Mouse (Mus musculus) MEL (cell line): Measurements from ENCODE around the gene Unc13b. TPM values are rescaled to one million over a fixed set of nuclear protein-coding genes. Genes with fewer than 3 reads are reported as not detected.

ENCODE experiments used
- DNase-seq: peaks from one replicate; pipeline ENCODE4 v3.0.0; 2011; ENCODE audit warnings: low read depth, low spot score
- H3K27ac ChIP-seq: 2 replicates; pipeline ENCODE4 v1.5.1; 2012; ENCODE audit warnings: low read depth, mild to moderate bottlenecking, control low read depth, low read length, moderate library complexity; ENCODE audit not compliant: control insufficient read depth
- H3K27me3 ChIP-seq, 2 experiments: fragments of 150-350 bp in 1 of 2; sonication (generic) in 1 of 2; 2 replicates each; pipeline ENCODE4 v1.6.1; 2012; ENCODE audit warnings: low read length in 2 of 2, mild to moderate bottlenecking in 2 of 2, improper control_type of control experiment in 1 of 2, moderate library complexity in 1 of 2; ENCODE audit not compliant: insufficient read depth in 2 of 2, control insufficient read depth in 1 of 2
- H3K36me3 ChIP-seq, 2 experiments: 2 replicates each; pipeline ENCODE4 v1.6.1; 2012 to 2014; ENCODE audit warnings: low read length in 2 of 2, improper control_type of control experiment in 1 of 2, inconsistent platforms in 1 of 2, mild to moderate bottlenecking in 1 of 2; ENCODE audit not compliant: insufficient read depth in 2 of 2, control insufficient read depth in 1 of 2
- H3K4me1 ChIP-seq, 2 experiments: fragments of 150-350 bp in 1 of 2; sonication (generic) in 1 of 2; 2 replicates each; pipeline ENCODE4 v1.6.1; 2012; ENCODE audit warnings: low read length in 2 of 2, improper control_type of control experiment in 1 of 2, mild to moderate bottlenecking in 1 of 2; ENCODE audit not compliant: insufficient read depth in 2 of 2, control insufficient read depth in 1 of 2
- H3K4me3 ChIP-seq, 2 experiments: fragments of 150-350 bp in 1 of 2; sonication (generic) in 1 of 2; 2 replicates each; pipeline ENCODE4 v1.5.1; 2012; ENCODE audit warnings: low read depth in 2 of 2, low read length in 2 of 2, mild to moderate bottlenecking in 2 of 2, moderate library complexity in 2 of 2, control low read depth in 1 of 2, improper control_type of control experiment in 1 of 2; ENCODE audit not compliant: control insufficient read depth in 1 of 2, insufficient read depth in 1 of 2
- H3K79me2 ChIP-seq: 2 replicates; pipeline ENCODE4 v1.6.1; 2012; ENCODE audit warnings: mild to moderate bottlenecking, low read length, moderate library complexity; ENCODE audit not compliant: control insufficient read depth, poor library complexity, insufficient read depth
- H3K9ac ChIP-seq: 2 replicates; pipeline ENCODE4 v1.6.1; 2012; ENCODE audit warnings: low read depth, mild to moderate bottlenecking, control low read depth, low read length, moderate library complexity; ENCODE audit not compliant: control insufficient read depth, poor library complexity, severe bottlenecking
- H3K9me3 ChIP-seq: fragments of 150-350 bp; sonication (generic); replicated peaks from 2 replicates; pipeline ENCODE4 v1.6.1; 2012; ENCODE audit warnings: mild to moderate bottlenecking, low read length, improper control_type of control experiment, moderate library complexity; ENCODE audit not compliant: insufficient read depth
- BHLHE40 ChIP-seq: IDR thresholded peaks from 2 replicates; pipeline ENCODE4 v1.6.1; 2012; ENCODE audit warnings: low read depth, mild to moderate bottlenecking, inconsistent platforms, low read length, improper control_type of control experiment, borderline replicate concordance
- CHD1 ChIP-seq: IDR thresholded peaks from 2 replicates; pipeline ENCODE4 v1.6.1; 2012; ENCODE audit warnings: low read depth, mild to moderate bottlenecking, inconsistent platforms, low read length, improper control_type of control experiment
- CHD2 ChIP-seq: IDR thresholded peaks from 2 replicates; pipeline ENCODE4 v1.6.1; 2011; ENCODE audit warnings: low read length, improper control_type of control experiment
- CTCF ChIP-seq, 3 experiments: IDR thresholded peaks in 2 of 3; conservative IDR thresholded peaks in 1 of 3; 2 replicates each; pipeline ENCODE4 v1.5.1; 2011 to 2012; ENCODE audit warnings: low read length in 3 of 3, low read depth in 2 of 3, mild to moderate bottlenecking in 2 of 3, improper control_type of control experiment in 1 of 3, inconsistent platforms in 1 of 3, mixed read lengths in 1 of 3, moderate library complexity in 1 of 3; ENCODE audit not compliant: control insufficient read depth in 1 of 3, insufficient read depth in 1 of 3, poor library complexity in 1 of 3, severe bottlenecking in 1 of 3
- E2F4 ChIP-seq: IDR thresholded peaks from 2 replicates; pipeline ENCODE4 v1.6.1; 2011; ENCODE audit warnings: low read depth, low read length, improper control_type of control experiment, borderline replicate concordance
- EP300 ChIP-seq, 2 experiments: IDR thresholded peaks; 2 replicates each; pipeline ENCODE4 v1.6.1; 2011; ENCODE audit warnings: improper control_type of control experiment in 2 of 2, low read length in 2 of 2, low read depth in 1 of 2, mild to moderate bottlenecking in 1 of 2
- ETS1 ChIP-seq: IDR thresholded peaks from 2 replicates; pipeline ENCODE4 v1.6.1; 2012; ENCODE audit warnings: low read depth, mild to moderate bottlenecking, inconsistent platforms, low read length, improper control_type of control experiment, moderate library complexity
- GABPA ChIP-seq: IDR thresholded peaks from 2 replicates; pipeline ENCODE4 v1.6.1; 2012; ENCODE audit warnings: low read depth, mild to moderate bottlenecking, inconsistent platforms, low read length, improper control_type of control experiment, moderate library complexity
- GATA1 ChIP-seq: IDR thresholded peaks from 2 replicates; pipeline ENCODE4 v1.6.1; 2011; ENCODE audit warnings: low read depth, low read length, improper control_type of control experiment
- HCFC1 ChIP-seq: IDR thresholded peaks from 2 replicates; pipeline ENCODE4 v1.6.1; 2012; ENCODE audit warnings: low read depth, mild to moderate bottlenecking, inconsistent platforms, low read length, improper control_type of control experiment, moderate library complexity
- JUND ChIP-seq: IDR thresholded peaks from 2 replicates; pipeline ENCODE4 v1.6.1; 2011; ENCODE audit warnings: low read depth, mild to moderate bottlenecking, improper control_type of control experiment, low read length
- KAT2A ChIP-seq: conservative IDR thresholded peaks from 2 replicates; pipeline ENCODE4 v1.6.1; 2012; ENCODE audit warnings: low read depth, low read length, improper control_type of control experiment, inconsistent platforms
- MAX ChIP-seq: IDR thresholded peaks from 2 replicates; pipeline ENCODE4 v1.6.1; 2011; ENCODE audit warnings: low read length, improper control_type of control experiment
- MEF2A ChIP-seq: IDR thresholded peaks from 2 replicates; pipeline ENCODE4 v1.6.1; 2014; ENCODE audit warnings: low read depth, mild to moderate bottlenecking, inconsistent platforms, low read length, improper control_type of control experiment; ENCODE audit not compliant: poor library complexity, insufficient replicate concordance, severe bottlenecking; ENCODE audit errors: extremely low read depth
- MXI1 ChIP-seq: IDR thresholded peaks from 2 replicates; pipeline ENCODE4 v1.6.1; 2011; ENCODE audit warnings: mild to moderate bottlenecking, low read depth, low read length, improper control_type of control experiment
- MYB ChIP-seq: IDR thresholded peaks from 2 replicates; pipeline ENCODE4 v1.6.1; 2011; ENCODE audit warnings: mild to moderate bottlenecking, low read depth, low read length, improper control_type of control experiment
- MYC ChIP-seq: IDR thresholded peaks from 2 replicates; pipeline ENCODE4 v1.6.1; 2011; ENCODE audit warnings: low read depth, mild to moderate bottlenecking, low read length, improper control_type of control experiment, moderate library complexity
- NELFE ChIP-seq: IDR thresholded peaks from 2 replicates; pipeline ENCODE4 v1.6.1; 2011; ENCODE audit warnings: low read depth, low read length, improper control_type of control experiment
- NRF1 ChIP-seq: IDR thresholded peaks from 2 replicates; pipeline ENCODE4 v1.6.1; 2014; ENCODE audit warnings: low read depth, mild to moderate bottlenecking, inconsistent platforms, low read length, improper control_type of control experiment, moderate library complexity; ENCODE audit not compliant: poor library complexity, insufficient read depth, severe bottlenecking
- POLR2A ChIP-seq, 2 experiments: IDR thresholded peaks; 2 replicates each; pipeline ENCODE4 v1.6.1; 2011 to 2012; ENCODE audit warnings: low read length in 2 of 2, mild to moderate bottlenecking in 2 of 2, control low read depth in 1 of 2, improper control_type of control experiment in 1 of 2, low read depth in 1 of 2, moderate library complexity in 1 of 2; ENCODE audit not compliant: control insufficient read depth in 1 of 2, insufficient read depth in 1 of 2, poor library complexity in 1 of 2
- POLR2AphosphoS2 ChIP-seq: IDR thresholded peaks from 2 replicates; pipeline ENCODE4 v1.6.1; 2011; ENCODE audit warnings: low read length, improper control_type of control experiment
- POLR2AphosphoS5 ChIP-seq: IDR thresholded peaks from 2 replicates; pipeline ENCODE4 v1.6.1; 2012; ENCODE audit warnings: low read depth, borderline replicate concordance, mild to moderate bottlenecking, inconsistent platforms, low read length, moderate library complexity, mixed read lengths
- RAD21 ChIP-seq: IDR thresholded peaks from 2 replicates; pipeline ENCODE4 v1.6.1; 2011; ENCODE audit warnings: mild to moderate bottlenecking, low read depth, low read length, improper control_type of control experiment
- RCOR1 ChIP-seq: IDR thresholded peaks from 2 replicates; pipeline ENCODE4 v1.6.1; 2012; ENCODE audit warnings: low read depth, mild to moderate bottlenecking, inconsistent platforms, low read length, improper control_type of control experiment
- SIN3A ChIP-seq: IDR thresholded peaks from 2 replicates; pipeline ENCODE4 v1.6.1; 2012; ENCODE audit warnings: low read length, improper control_type of control experiment, inconsistent platforms
- TAL1 ChIP-seq: IDR thresholded peaks from 2 replicates; pipeline ENCODE4 v1.6.1; 2012; ENCODE audit warnings: mild to moderate bottlenecking, inconsistent platforms, low read length, moderate library complexity, mixed read lengths
- TCF12 ChIP-seq: IDR thresholded peaks from 2 replicates; pipeline ENCODE4 v1.6.1; 2014; ENCODE audit warnings: low read depth, mild to moderate bottlenecking, inconsistent platforms, low read length, improper control_type of control experiment, moderate library complexity
- USF2 ChIP-seq, 2 experiments: IDR thresholded peaks; 2 replicates each; pipeline ENCODE4 v1.6.1; 2011 to 2012; ENCODE audit warnings: improper control_type of control experiment in 2 of 2, low read length in 2 of 2, borderline replicate concordance in 1 of 2, inconsistent platforms in 1 of 2, low read depth in 1 of 2, mild to moderate bottlenecking in 1 of 2; ENCODE audit not compliant: insufficient read depth in 1 of 2
- ZC3H11A ChIP-seq: IDR thresholded peaks from 2 replicates; pipeline ENCODE4 v1.6.1; 2012; ENCODE audit warnings: low read depth, mild to moderate bottlenecking, inconsistent platforms, low read length, improper control_type of control experiment
- ZKSCAN1 ChIP-seq: IDR thresholded peaks from 2 replicates; pipeline ENCODE4 v1.6.1; 2012; ENCODE audit warnings: low read depth, mild to moderate bottlenecking, inconsistent platforms, low read length, improper control_type of control experiment, moderate library complexity
- ZMIZ1 ChIP-seq: IDR thresholded peaks from 2 replicates; pipeline ENCODE4 v1.6.1; 2012; ENCODE audit warnings: low read depth, mild to moderate bottlenecking, inconsistent platforms, low read length, improper control_type of control experiment, moderate library complexity
- ZNF384 ChIP-seq: IDR thresholded peaks from 2 replicates; pipeline ENCODE4 v1.6.1; 2012; ENCODE audit warnings: low read depth, mild to moderate bottlenecking, inconsistent platforms, low read length, improper control_type of control experiment
- polyA plus RNA-seq, 2 experiments: library from polyadenylated mRNA; stranded (reverse) in 1 of 2; unstranded in 1 of 2; fragments of >175 nt in 1 of 2; fragments of >200 nt in 1 of 2; gene quantifications; 2 replicates each; pipeline versions ENCODE4 v1.2.1 to v1.2.4; 2012; ENCODE audit warnings: low replicate concordance in 2 of 2, low read depth in 1 of 2; ENCODE audit not compliant: insufficient read length in 2 of 2, insufficient read depth in 1 of 2, missing spikeins in 1 of 2
- total RNA-seq: library from RNA; depleted of rRNA; stranded (reverse); fragments of 300-350 nt; gene quantifications from 2 replicates; pipeline ENCODE4 v1.2.3, GENCODE M21; 2012

Gene Unc13b
- total and polyA plus RNA-seq, 3 experiments = 5.4 to 9.6 TPM; not detected in 1

DNA sequence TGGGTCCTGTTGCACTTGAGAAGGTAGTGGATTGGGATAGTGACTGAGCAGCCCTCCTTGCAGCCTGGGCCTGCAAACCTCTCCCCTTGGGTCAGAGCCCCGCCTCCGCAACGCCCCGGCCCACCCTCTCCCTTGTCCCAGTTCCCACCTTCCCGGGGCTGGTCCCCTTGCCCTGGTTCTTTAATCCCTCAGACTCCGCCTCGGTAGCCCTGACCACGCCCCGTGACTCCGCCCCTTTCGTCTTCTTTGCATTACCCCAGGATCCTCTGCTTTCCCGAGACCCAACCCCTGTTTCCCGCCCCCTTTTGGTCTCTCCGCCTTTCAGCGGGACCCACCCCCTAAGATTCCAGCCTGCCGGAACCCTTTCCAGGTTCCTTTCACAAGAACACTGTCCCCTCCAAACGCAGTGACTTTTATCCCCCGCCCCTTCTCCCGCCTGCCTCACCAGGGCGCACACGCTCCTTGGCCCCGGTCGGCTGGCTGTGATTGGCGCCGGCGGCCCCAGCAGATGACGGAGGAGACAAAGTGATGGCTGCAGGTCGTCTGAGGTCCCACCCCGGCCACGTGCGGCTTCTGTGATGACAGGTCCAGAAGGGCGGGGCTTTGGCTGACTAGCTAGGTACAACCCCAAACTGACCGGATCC, 13.0 kb upstream of the Unc13b start, which contains the start of gene Fam214b (continued):
- TF ChIP-seq ZKSCAN1 = no peak
- TF ChIP-seq CHD2 = no peak
- TF ChIP-seq MEF2A = no peak
- no peak for TF ChIP-seq EP300 (IDR thresholded peaks at IDR 0.05; ENCODE audit: low read depth in 1 of 2, low read length in 2 of 2)
- no peak for TF ChIP-seq KAT2A
- no peak for TF ChIP-seq ZNF384
- TF ChIP-seq POLR2A (IDR thresholded peaks at IDR 0.05; ENCODE audit: control insufficient read depth in 1 of 2, insufficient read depth in 1 of 2, low read depth in 1 of 2, low read length in 2 of 2, poor library complexity in 1 of 2) = no peak
- no peak for TF ChIP-seq RAD21
- TF ChIP-seq MAX = peak; percentile 93
- no peak for TF ChIP-seq POLR2AphosphoS2
- TF ChIP-seq ZMIZ1 = no peak
- TF ChIP-seq HCFC1 = peak; percentile 64
- TF ChIP-seq CTCF (IDR thresholded peaks at IDR 0.05 in 2 of 3, conservative IDR thresholded peaks at IDR 0.05 in 1 of 3; ENCODE audit: control insufficient read depth in 1 of 3, insufficient read depth in 1 of 3, low read depth in 2 of 3, low read length in 3 of 3, poor library complexity in 1 of 3, severe bottlenecking in 1 of 3) = no peak
- peak; percentile 83 for TF ChIP-seq NRF1
- TF ChIP-seq ETS1 = peak; percentile 20; the same call in 1 of the 2 replicates
- peak; percentile 88 for TF ChIP-seq BHLHE40
- TF ChIP-seq NELFE = 0 out of 2 replicates have a peak, but pooled peaks have one; percentile 15
- no peak for TF ChIP-seq TCF12
- TF ChIP-seq RCOR1 = no peak
- TF ChIP-seq E2F4 = no peak; the same call in 1 of the 2 replicates
- TF ChIP-seq MXI1 = peak; percentile 97

DNA sequence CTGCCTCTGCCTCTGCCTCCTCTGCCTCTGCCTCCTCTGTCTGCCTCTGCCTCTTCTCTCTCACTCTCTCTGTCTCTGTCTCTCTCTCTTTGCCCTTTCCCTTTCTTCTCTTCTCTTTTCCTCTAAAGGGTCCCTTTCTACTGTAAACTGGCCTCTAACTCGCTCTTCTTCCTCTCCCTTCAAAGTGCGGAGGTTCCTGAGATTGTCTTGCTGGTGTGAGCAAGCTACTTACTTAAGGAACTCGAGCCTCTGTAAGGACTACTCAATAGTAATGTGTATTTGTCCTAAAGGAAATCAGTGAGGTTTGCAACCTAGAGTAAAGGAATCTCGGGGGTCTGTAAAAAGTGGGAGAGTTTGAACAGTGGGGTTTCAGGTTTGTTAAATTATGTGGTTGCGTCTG, 12.1 kb upstream of the Unc13b start:
- Histone ChIP-seq H3K79me2 (no peaks in the 10 kb centered on the region), H3K27me3 (no peaks in the 10 kb centered on the region), H3K9me3 (no peaks in the 10 kb centered on the region), H3K27ac (peak overlapping the region; percentile 24; the same call in 1 of the 2 replicates), H3K9ac (peak overlapping the region; percentile 54), H3K36me3 (peaks cover 0 to 9% of the 10 kb centered on the region in 2 experiments; a peak in 2 of 4 replicates), H3K4me1 (peaks cover 5 to 24% of the 10 kb centered on the region in 2 experiments), H3K4me3 (peak overlapping the region; percentile 46 to 62)
- TF ChIP-seq NELFE (no peak), CHD1 (no peak), POLR2AphosphoS2 (no peak), RAD21 (no peak), ZKSCAN1 (no peak), RCOR1 (no peak), TAL1 (no peak), SIN3A (no peak), GATA1 (no peak), MAX (no peak), ZC3H11A (no peak), CHD2 (no peak), JUND (no peak), GABPA (no peak), ETS1 (no peak), MYC (no peak), POLR2AphosphoS5 (no peak), ZNF384 (no peak), MYB (no peak), USF2 (IDR thresholded peaks at IDR 0.05; ENCODE audit: borderline replicate concordance in 1 of 2, insufficient read depth in 1 of 2, low read depth in 1 of 2, low read length in 2 of 2) (no peak)
- DNase-seq = peak; percentile 46
